Mouse (Mus musculus): Measurements from ENCODE around the gene Nubp1.

The Nubp1 gene

GRCm38 (mm10) chr16:10467391-10468107 lies 55.8 kb downstream of the Nubp1 start:
- no peak for DNase-seq (ENCODE audit: extremely low read depth, low read depth)

GRCm38 (mm10) chr16:10468201-10468600 lies 56.5 kb downstream of the Nubp1 start:
- no peak for DNase-seq (ENCODE audit: extremely low read depth, low read depth)

- DNase-seq (ENCODE audit: extremely low read depth, low read depth): no peak
Measured at GRCm38 (mm10) chr16:10471950-10472349, 60.2 kb downstream of the Nubp1 start.
